Mouse (Mus musculus): Measurements from ENCODE around the gene Lzts2. TPM values are rescaled to one million over a fixed set of nuclear protein-coding genes. Genes with fewer than 3 reads are reported as not detected.
"Not testable (repeated sequence)": the region's sequence is repeated elsewhere in the genome, so short reads cannot be mapped to it uniquely, and the experiment has no call there.

Gene Lzts2
- polyA plus RNA-seq, 1 experiment from 2014 or later: 18.2 TPM

GRCm38 (mm10) chr19:45028746-45029145 lies 14.5 kb downstream of the Lzts2 start:
- WGBS: 63% methylated on average over 19 of the region's 19 CpGs
- no peaks in the 10 kb centered on the region for H3K27me3 ChIP-seq (replicated peaks; ENCODE audit: control insufficient read depth, insufficient read depth, low read length)
- peaks cover 7% of the 10 kb centered on the region for H3K4me1 ChIP-seq (replicated peaks; ENCODE audit: control insufficient read depth, insufficient read depth, low read length)
- ATAC-seq: no peak
- H3K27ac ChIP-seq (ENCODE audit: low read length): no peak overlapping the region
- H3K36me3 ChIP-seq (ENCODE audit: control insufficient read depth, insufficient read depth): peaks cover 17% of the 10 kb centered on the region
- no peak overlapping the region for H3K4me2 ChIP-seq (ENCODE audit: low read length)
- no peak overlapping the region for H3K4me3 ChIP-seq (replicated peaks; ENCODE audit: low read length)
- no peak overlapping the region for H3K9ac ChIP-seq (replicated peaks; ENCODE audit: low read depth, low read length)
- no peaks in the 10 kb centered on the region for H3K9me3 ChIP-seq (ENCODE audit: control insufficient read depth, low read length)

DNA sequence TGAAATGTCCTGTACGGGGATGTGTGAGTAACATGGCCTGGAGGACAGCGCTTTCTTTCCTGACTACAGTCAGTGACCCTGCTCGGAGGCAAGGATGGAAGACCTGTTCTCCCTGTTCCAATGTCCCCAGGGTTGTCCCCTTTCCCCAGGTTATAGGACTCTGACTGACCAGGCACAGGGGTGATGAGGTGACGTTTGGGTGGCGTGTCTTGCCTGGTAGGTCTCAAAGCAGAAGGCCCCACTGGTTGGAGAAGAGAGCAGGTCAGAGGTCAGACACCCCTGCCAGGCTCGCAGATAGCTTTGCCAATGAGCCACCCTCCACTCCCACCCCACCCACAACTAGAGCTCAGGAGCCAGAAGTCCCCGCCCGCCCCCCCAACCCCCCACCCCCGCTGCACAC lies 15.4 kb downstream of the Lzts2 start:
- H3K27me3 ChIP-seq (replicated peaks; ENCODE audit: control insufficient read depth, insufficient read depth, low read length): no peaks in the 10 kb centered on the region
- no peak overlapping the region for H3K4me3 ChIP-seq (replicated peaks; ENCODE audit: low read length)
- H3K4me2 ChIP-seq (ENCODE audit: low read length): no peak overlapping the region
- H3K9me3 ChIP-seq (ENCODE audit: control insufficient read depth, low read length): no peaks in the 10 kb centered on the region
- H3K4me1 ChIP-seq (replicated peaks; ENCODE audit: control insufficient read depth, insufficient read depth, low read length): peaks cover 7% of the 10 kb centered on the region
- H3K36me3 ChIP-seq (ENCODE audit: control insufficient read depth, insufficient read depth): peaks cover 17% of the 10 kb centered on the region
- WGBS: 51% methylated on average over 9 of the region's 9 CpGs
- no peak for ATAC-seq
- H3K27ac ChIP-seq (ENCODE audit: low read length): no peak overlapping the region
- no peak overlapping the region for H3K9ac ChIP-seq (replicated peaks; ENCODE audit: low read depth, low read length)

DNA sequence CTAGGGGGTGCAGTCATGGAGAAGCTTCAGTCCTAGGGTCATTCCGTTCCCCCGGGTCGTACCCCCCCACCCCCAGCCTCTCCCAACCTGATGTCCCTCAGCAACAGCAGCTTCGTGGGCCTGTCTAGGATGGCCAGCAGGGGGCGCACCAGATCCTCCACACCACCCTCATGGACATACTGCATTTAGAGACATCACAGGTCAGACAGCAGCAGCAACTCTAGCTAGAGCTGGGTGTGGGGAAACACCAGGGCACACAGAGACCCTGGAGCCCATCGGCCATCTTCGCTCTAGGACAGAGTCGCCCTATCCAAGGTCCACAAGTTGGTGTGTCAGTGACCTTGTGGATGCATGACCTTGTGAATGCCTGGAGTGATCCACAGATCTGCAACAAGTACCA lies 15.9 kb downstream of the Lzts2 start:
- no peaks in the 10 kb centered on the region for H3K27me3 ChIP-seq (replicated peaks; ENCODE audit: control insufficient read depth, insufficient read depth, low read length)
- peaks cover 7% of the 10 kb centered on the region for H3K4me1 ChIP-seq (replicated peaks; ENCODE audit: control insufficient read depth, insufficient read depth, low read length)
- no peak overlapping the region for H3K4me3 ChIP-seq (replicated peaks; ENCODE audit: low read length)
- 39% methylated on average over 8 of the region's 8 CpGs for WGBS
- no peaks in the 10 kb centered on the region for H3K9me3 ChIP-seq (ENCODE audit: control insufficient read depth, low read length)
- H3K4me2 ChIP-seq (ENCODE audit: low read length): no peak overlapping the region
- ATAC-seq: peak; percentile 24; the same call in 1 of the 2 replicates
- no peak overlapping the region for H3K27ac ChIP-seq (ENCODE audit: low read length)
- H3K9ac ChIP-seq (replicated peaks; ENCODE audit: low read depth, low read length): no peak overlapping the region
- peaks cover 14% of the 10 kb centered on the region; the same call in 1 of the 2 replicates for H3K36me3 ChIP-seq (ENCODE audit: control insufficient read depth, insufficient read depth)

DNA sequence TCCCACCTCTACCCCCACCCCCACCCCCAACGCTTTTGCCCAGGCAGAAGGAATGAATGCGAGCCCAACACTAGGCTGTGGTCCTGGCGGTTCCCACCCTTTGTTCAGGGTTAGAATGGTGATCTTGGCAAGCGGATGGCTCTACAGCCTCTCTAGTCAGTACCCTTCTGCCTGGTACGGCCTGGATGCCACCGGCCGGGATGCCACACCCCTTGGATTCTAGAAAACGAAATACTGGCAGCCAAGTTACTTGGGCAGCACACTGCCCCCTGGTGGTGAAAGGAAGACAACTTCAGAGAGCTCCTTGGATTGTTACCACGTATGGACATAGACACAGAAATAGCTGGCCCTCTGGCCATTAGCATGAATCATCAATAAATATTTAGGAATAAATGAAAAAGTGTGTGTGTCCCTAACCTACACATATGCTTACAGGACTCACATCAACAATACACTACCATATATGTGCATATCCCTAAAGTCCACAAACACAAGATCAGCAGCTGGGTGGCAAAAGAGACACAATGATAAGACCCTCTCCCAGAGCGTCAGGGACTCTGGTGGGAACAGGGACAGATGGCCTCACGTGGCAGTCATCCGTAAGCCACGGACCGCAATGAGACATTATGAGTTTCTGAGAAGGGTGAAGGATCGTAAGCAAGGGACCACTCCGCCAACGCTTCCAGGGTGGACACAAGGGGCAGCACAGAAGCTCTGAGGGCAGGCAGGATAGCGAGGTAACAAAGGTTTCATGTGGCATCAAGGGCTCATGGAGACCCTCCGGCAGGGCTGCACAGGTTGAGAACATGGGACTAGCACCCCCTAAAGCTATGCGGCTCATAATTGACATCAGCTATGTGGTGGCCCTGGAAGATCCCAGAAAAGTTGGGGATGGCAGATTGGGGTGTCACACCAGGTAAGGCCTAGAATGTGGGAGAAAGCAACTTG lies 16.8 kb downstream of the Lzts2 start:
- no peak overlapping the region for H3K4me3 ChIP-seq (replicated peaks; ENCODE audit: low read length)
- ATAC-seq: peak; percentile 31
- H3K9me3 ChIP-seq (ENCODE audit: control insufficient read depth, low read length): no peaks in the 10 kb centered on the region
- H3K36me3 ChIP-seq (ENCODE audit: control insufficient read depth, insufficient read depth): peaks cover 10% of the 10 kb centered on the region; the same call in 1 of the 2 replicates
- H3K27ac ChIP-seq (ENCODE audit: low read length): no peak overlapping the region
- 43% methylated on average over 20 of the region's 20 CpGs for WGBS
- H3K4me1 ChIP-seq (replicated peaks; ENCODE audit: control insufficient read depth, insufficient read depth, low read length): peaks cover 7% of the 10 kb centered on the region
- no peak overlapping the region; the same call in 1 of the 2 replicates for H3K9ac ChIP-seq (replicated peaks; ENCODE audit: low read depth, low read length)
- no peaks in the 10 kb centered on the region for H3K27me3 ChIP-seq (replicated peaks; ENCODE audit: control insufficient read depth, insufficient read depth, low read length)
- H3K4me2 ChIP-seq (ENCODE audit: low read length): peak overlapping the region; percentile 31

DNA sequence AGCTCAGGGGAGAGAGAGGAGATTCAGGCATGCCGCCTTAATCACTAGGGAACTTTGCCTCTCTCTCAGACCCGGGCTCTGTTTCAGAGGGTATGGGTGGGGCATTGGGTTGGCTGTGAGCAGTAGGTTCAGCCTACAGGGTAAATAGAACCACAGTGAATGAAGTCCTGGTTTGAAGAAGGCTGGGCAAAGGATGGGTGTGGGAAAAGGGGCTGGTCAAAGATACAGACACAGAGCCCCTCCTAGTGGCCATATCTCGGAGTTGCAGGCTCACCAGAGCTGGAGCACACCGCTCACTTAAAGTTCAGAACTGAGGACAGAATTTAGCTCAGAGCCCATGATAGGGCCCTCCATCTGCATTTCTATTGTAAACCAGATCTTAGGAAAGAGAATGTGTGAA lies 17.6 kb downstream of the Lzts2 start:
- ATAC-seq: peak; percentile 41
- 21% methylated on average over 4 of the region's 4 CpGs for WGBS
- H3K9me3 ChIP-seq (ENCODE audit: control insufficient read depth, low read length): no peaks in the 10 kb centered on the region
- H3K4me3 ChIP-seq (replicated peaks; ENCODE audit: low read length): no peak overlapping the region
- H3K27me3 ChIP-seq (replicated peaks; ENCODE audit: control insufficient read depth, insufficient read depth, low read length): no peaks in the 10 kb centered on the region
- no peak overlapping the region for H3K9ac ChIP-seq (replicated peaks; ENCODE audit: low read depth, low read length)
- no peak overlapping the region for H3K27ac ChIP-seq (ENCODE audit: low read length)
- H3K4me2 ChIP-seq (ENCODE audit: low read length): no peak overlapping the region
- peaks cover 5% of the 10 kb centered on the region; the same call in 1 of the 2 replicates for H3K36me3 ChIP-seq (ENCODE audit: control insufficient read depth, insufficient read depth)
- H3K4me1 ChIP-seq (replicated peaks; ENCODE audit: control insufficient read depth, insufficient read depth, low read length): peaks cover 7% of the 10 kb centered on the region

GRCm38 (mm10) chr19:45032570-45033332 lies 18.5 kb downstream of the Lzts2 start:
- no peak overlapping the region for H3K9ac ChIP-seq (replicated peaks; ENCODE audit: low read depth, low read length)
- H3K27me3 ChIP-seq (replicated peaks; ENCODE audit: control insufficient read depth, insufficient read depth, low read length): no peaks in the 10 kb centered on the region
- WGBS: 43% methylated on average over 16 of the region's 17 CpGs
- ATAC-seq: no peak
- no peaks in the 10 kb centered on the region for H3K36me3 ChIP-seq (ENCODE audit: control insufficient read depth, insufficient read depth)
- peaks cover 7% of the 10 kb centered on the region for H3K4me1 ChIP-seq (replicated peaks; ENCODE audit: control insufficient read depth, insufficient read depth, low read length)
- no peak overlapping the region for H3K27ac ChIP-seq (ENCODE audit: low read length)
- H3K9me3 ChIP-seq (ENCODE audit: control insufficient read depth, low read length): no peaks in the 10 kb centered on the region
- H3K4me2 ChIP-seq (ENCODE audit: low read length): no peak overlapping the region
- no peak overlapping the region for H3K4me3 ChIP-seq (replicated peaks; ENCODE audit: low read length)

GRCm38 (mm10) chr19:45036867-45037266 lies 22.7 kb downstream of the Lzts2 start:
- Histone ChIP-seq H3K4me1 (replicated peaks; ENCODE audit: control insufficient read depth, insufficient read depth, low read length) (0 out of 2 replicates have a peak, but pooled peaks cover 2% of the 10 kb centered on the region), H3K27ac (ENCODE audit: low read length) (no peak overlapping the region), H3K9ac (replicated peaks; ENCODE audit: low read depth, low read length) (no peak overlapping the region), H3K9me3 (ENCODE audit: control insufficient read depth, low read length) (no peaks in the 10 kb centered on the region), H3K4me3 (replicated peaks; ENCODE audit: low read length) (no peak overlapping the region), H3K4me2 (ENCODE audit: low read length) (no peak overlapping the region), H3K27me3 (replicated peaks; ENCODE audit: control insufficient read depth, insufficient read depth, low read length) (no peaks in the 10 kb centered on the region), H3K36me3 (ENCODE audit: control insufficient read depth, insufficient read depth) (no peaks in the 10 kb centered on the region)
- 28% methylated on average over 16 of the region's 16 CpGs for WGBS
- ATAC-seq: no peak

DNA sequence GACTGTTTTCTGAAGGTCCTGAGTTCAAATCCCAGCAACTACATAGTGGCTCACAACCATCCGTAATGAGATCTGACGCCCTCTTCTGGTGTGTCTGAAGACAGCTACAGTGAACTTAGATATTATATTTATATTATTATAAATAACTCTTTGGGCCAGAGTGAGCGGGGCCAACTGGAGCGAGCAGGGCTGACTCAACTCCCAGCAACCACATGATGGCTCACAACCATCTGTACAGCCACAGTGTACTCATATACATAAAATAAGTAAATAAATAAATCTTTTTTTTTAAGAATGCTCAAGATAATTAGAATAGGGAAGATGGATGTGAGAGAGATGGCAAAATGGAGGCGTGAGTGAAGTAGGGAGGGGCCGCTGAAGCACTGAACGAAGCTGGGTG lies 24.0 kb downstream of the Lzts2 start:
- H3K27me3 ChIP-seq (replicated peaks; ENCODE audit: control insufficient read depth, insufficient read depth, low read length); H3K4me1 ChIP-seq (replicated peaks; ENCODE audit: control insufficient read depth, insufficient read depth, low read length); H3K9ac ChIP-seq (replicated peaks; ENCODE audit: low read depth, low read length); H3K27ac ChIP-seq (ENCODE audit: low read length); ATAC-seq; H3K4me3 ChIP-seq (replicated peaks; ENCODE audit: low read length); H3K4me2 ChIP-seq (ENCODE audit: low read length); H3K36me3 ChIP-seq (ENCODE audit: control insufficient read depth, insufficient read depth); H3K9me3 ChIP-seq (ENCODE audit: control insufficient read depth, low read length): not testable (repeated sequence)
- 93% methylated on average over 7 of the region's 7 CpGs for WGBS

DNA sequence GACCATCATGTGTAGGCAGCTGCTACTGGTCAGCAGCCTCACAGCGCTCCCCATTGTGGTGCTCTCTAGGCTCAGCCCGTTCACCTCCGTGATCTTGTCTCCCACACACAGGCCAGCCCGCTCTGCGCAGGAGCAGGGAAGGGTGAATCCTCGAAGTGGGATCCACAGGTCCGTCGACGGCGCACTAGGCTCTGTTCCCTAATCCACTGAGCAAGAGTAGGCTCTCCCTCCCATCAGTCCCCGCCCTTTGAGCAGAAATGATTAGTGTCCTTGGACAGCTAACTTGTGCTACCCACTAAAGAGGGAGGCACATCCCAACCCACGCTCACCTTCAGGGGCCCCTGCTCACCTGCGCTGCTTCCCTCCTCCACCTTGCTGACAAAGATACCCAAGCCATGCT lies 26.0 kb downstream of the Lzts2 start:
- no peaks in the 10 kb centered on the region for H3K9me3 ChIP-seq (ENCODE audit: control insufficient read depth, low read length)
- H3K9ac ChIP-seq (replicated peaks; ENCODE audit: low read depth, low read length): no peak overlapping the region
- no peaks in the 10 kb centered on the region for H3K27me3 ChIP-seq (replicated peaks; ENCODE audit: control insufficient read depth, insufficient read depth, low read length)
- H3K4me3 ChIP-seq (replicated peaks; ENCODE audit: low read length): no peak overlapping the region
- no peaks in the 10 kb centered on the region for H3K4me1 ChIP-seq (replicated peaks; ENCODE audit: control insufficient read depth, insufficient read depth, low read length)
- WGBS: 62% methylated on average over 13 of the region's 13 CpGs
- H3K4me2 ChIP-seq (ENCODE audit: low read length): no peak overlapping the region
- H3K27ac ChIP-seq (ENCODE audit: low read length): no peak overlapping the region
- H3K36me3 ChIP-seq (ENCODE audit: control insufficient read depth, insufficient read depth): no peaks in the 10 kb centered on the region
- no peak for ATAC-seq

Measured in forebrain, embryonic 16.5 days (tissue).